Mouse (Mus musculus): Measurements from ENCODE around the gene Dlx2. TPM values are rescaled to one million over a fixed set of nuclear protein-coding genes. Genes with fewer than 3 reads are reported as not detected.
A peak's percentile ranks its signal among the peaks of the same experiment; 100 is the strongest.

Dlx2 gene
- polyA plus RNA-seq, 1 experiment from 2014 or later, result 0.41 TPM

DNA sequence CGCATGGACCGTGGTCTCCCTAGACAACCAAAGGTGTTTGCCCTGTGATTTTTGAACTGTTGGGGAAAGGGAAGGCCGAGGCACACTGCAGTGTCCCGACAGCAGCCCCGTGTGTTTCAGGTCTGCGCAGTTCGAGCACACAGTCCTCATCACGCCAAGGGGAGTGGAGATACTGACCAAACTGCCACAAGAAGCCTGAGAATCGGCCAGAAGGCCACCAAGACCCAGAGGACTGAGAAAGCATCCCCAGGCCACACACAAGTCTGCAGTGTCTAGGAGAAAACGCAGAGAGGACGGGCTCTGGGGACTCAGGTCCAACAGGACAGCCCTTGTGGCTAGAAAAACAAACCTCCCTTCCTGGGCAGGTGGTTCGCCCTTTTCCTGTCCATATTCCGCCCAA is 21.8 kb downstream of the Dlx2 start:
- no peak overlapping the region for H3K27ac ChIP-seq (replicated peaks; ENCODE audit: low read depth, low read length)
- no peak overlapping the region for H3K4me3 ChIP-seq (replicated peaks; ENCODE audit: low read depth, low read length)

DNA sequence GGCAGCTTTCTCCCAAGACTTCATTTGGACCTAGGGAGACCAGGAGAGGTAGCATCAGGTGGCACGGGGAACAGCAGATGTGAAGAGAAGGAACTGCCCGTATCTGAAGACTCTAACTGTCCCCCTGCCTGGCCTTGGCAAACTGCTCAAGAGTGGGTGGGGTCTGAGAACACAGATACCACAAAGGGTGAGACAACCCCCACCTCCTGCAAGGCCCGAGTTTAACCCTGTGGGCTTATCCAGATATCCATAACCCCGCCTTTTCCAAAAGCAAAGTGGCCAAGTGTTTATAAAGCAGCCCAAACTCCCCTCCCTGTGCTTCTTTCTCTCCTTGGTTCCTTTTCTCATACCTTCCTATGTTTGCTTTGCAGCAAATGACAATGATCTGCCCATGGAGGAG is 23.1 kb downstream of the Dlx2 start:
- Histone ChIP-seq H3K4me3 (replicated peaks; ENCODE audit: low read depth, low read length) (no peak overlapping the region), H3K27me3 (ENCODE audit: control insufficient read depth, insufficient read depth, low read length) (peaks cover 89% of the 10 kb centered on the region), H3K36me3 (ENCODE audit: control insufficient read depth, insufficient read depth, low read length) (no peaks in the 10 kb centered on the region), H3K9ac (replicated peaks; ENCODE audit: low read length) (no peak overlapping the region), H3K9me3 (ENCODE audit: control insufficient read depth, low read length) (no peaks in the 10 kb centered on the region), H3K4me2 (ENCODE audit: low read length) (no peak overlapping the region), H3K4me1 (ENCODE audit: control insufficient read depth, insufficient read depth, low read length) (no peaks in the 10 kb centered on the region), H3K27ac (replicated peaks; ENCODE audit: low read depth, low read length) (no peak overlapping the region)
- DNase-seq, result no peak
- 50% methylated on average over 4 of the region's 4 CpGs for WGBS
- no peak for ATAC-seq (ENCODE audit: low FRiP score, low TSS enrichment)

More for the DNA sequence above, 21.8 kb downstream of the Dlx2 start:
- no peaks in the 10 kb centered on the region for H3K4me1 ChIP-seq (ENCODE audit: control insufficient read depth, insufficient read depth, low read length)
- 27% methylated on average over 13 of the region's 13 CpGs for WGBS
- no peaks in the 10 kb centered on the region for H3K9me3 ChIP-seq (ENCODE audit: control insufficient read depth, low read length)
- H3K4me2 ChIP-seq (ENCODE audit: low read length), result no peak overlapping the region
- DNase-seq, result no peak
- no peaks in the 10 kb centered on the region for H3K36me3 ChIP-seq (ENCODE audit: control insufficient read depth, insufficient read depth, low read length)
- peaks cover 91% of the 10 kb centered on the region for H3K27me3 ChIP-seq (ENCODE audit: control insufficient read depth, insufficient read depth, low read length)
- H3K9ac ChIP-seq (replicated peaks; ENCODE audit: low read length), result no peak overlapping the region
- ATAC-seq (ENCODE audit: low FRiP score, low TSS enrichment), result no peak

DNA sequence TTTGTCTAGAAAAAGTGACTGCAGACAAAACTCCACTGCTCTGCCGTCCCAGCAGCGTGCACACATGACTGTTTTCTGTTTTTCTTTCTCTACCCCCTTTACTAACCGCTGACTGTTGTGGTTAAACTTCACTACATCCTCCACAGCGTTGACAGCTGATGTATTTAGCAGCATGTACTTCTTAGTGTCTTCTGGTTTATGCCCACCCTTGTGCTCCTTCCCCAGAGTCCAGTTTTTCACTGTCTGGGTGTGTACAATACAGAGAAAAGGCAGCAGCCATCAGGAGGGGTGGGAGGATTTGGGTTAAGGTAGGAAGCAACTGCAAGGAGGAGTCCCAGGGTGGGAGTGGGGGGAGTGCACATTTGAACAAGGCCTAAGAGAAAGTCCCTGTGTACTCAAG is 23.7 kb downstream of the Dlx2 start:
- no peak for DNase-seq
- Histone ChIP-seq H3K4me3 (replicated peaks; ENCODE audit: low read depth, low read length) (no peak overlapping the region), H3K4me2 (ENCODE audit: low read length) (no peak overlapping the region), H3K4me1 (ENCODE audit: control insufficient read depth, insufficient read depth, low read length) (no peaks in the 10 kb centered on the region), H3K9me3 (ENCODE audit: control insufficient read depth, low read length) (no peaks in the 10 kb centered on the region), H3K27ac (replicated peaks; ENCODE audit: low read depth, low read length) (no peak overlapping the region), H3K27me3 (ENCODE audit: control insufficient read depth, insufficient read depth, low read length) (peaks cover 89% of the 10 kb centered on the region), H3K36me3 (ENCODE audit: control insufficient read depth, insufficient read depth, low read length) (no peaks in the 10 kb centered on the region), H3K9ac (replicated peaks; ENCODE audit: low read length) (no peak overlapping the region)
- WGBS, result 77% methylated on average over 4 of the region's 4 CpGs
- ATAC-seq (ENCODE audit: low FRiP score, low TSS enrichment), result no peak

DNA sequence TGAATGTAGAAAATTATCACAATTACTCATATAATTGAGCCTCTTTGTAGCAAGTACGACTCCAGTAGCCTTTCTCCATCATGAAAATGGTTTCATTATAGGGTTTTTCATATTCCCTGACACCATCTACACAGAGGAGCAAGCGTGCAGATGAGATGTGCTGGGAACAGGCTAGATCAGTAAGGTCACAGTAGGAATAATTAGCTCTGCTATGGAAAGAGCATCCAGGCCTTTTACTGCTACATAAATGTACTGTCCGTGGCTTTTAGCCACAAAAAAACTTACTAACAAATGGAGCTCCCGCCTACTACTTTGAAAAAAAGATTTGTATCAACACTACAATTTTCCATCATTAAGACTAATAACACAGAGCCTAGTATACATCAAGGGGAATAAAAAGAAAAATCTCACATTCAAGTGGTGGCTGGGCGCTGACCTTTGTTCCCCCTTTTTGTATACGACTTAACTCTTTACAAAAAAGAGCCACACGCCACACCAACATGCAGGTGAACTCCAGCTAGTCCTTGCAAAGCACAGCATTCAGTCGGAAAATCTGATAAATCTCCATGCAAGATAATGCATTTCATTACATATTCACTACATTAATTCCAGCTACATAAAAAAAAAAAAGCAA is 29.0 kb downstream of the Dlx2 start:
- Histone ChIP-seq H3K27me3 (ENCODE audit: control insufficient read depth, insufficient read depth, low read length) (peaks cover 64% of the 10 kb centered on the region), H3K4me2 (ENCODE audit: low read length) (no peak overlapping the region), H3K9me3 (ENCODE audit: control insufficient read depth, low read length) (no peaks in the 10 kb centered on the region), H3K4me3 (replicated peaks; ENCODE audit: low read depth, low read length) (no peak overlapping the region), H3K9ac (replicated peaks; ENCODE audit: low read length) (no peak overlapping the region), H3K4me1 (ENCODE audit: control insufficient read depth, insufficient read depth, low read length) (no peaks in the 10 kb centered on the region), H3K27ac (replicated peaks; ENCODE audit: low read depth, low read length) (no peak overlapping the region), H3K36me3 (ENCODE audit: control insufficient read depth, insufficient read depth, low read length) (no peaks in the 10 kb centered on the region)
- DNase-seq, result no peak
- 29% methylated on average over 8 of the region's 8 CpGs for WGBS
- ATAC-seq (ENCODE audit: low FRiP score, low TSS enrichment), result no peak

DNA sequence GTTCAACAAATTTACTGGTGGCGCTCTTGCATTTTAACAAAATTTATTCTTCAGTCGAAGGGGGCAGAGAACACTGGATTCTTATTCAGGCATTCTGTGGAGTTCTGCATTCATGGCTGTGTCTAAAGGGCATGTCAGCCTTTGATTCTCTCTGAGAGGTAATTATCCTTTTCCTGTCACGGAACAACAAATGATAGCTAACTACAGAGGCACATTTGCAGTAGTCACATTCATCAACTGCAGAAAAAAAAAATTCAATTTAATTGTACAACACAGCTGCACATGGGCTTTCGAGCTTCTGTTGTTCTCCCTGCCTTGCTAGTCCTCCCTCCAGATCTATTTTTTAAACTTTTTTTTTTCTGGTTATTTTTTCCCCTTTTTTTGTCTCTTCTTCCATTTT is 29.6 kb downstream of the Dlx2 start:
- peak; percentile 25 for DNase-seq
- no peak overlapping the region for H3K4me3 ChIP-seq (replicated peaks; ENCODE audit: low read depth, low read length)
- H3K9ac ChIP-seq (replicated peaks; ENCODE audit: low read length), result no peak overlapping the region
- no peak overlapping the region for H3K4me2 ChIP-seq (ENCODE audit: low read length)
- ATAC-seq (ENCODE audit: low FRiP score, low TSS enrichment), result no peak
- H3K9me3 ChIP-seq (ENCODE audit: control insufficient read depth, low read length), result no peaks in the 10 kb centered on the region
- peaks cover 61% of the 10 kb centered on the region for H3K27me3 ChIP-seq (ENCODE audit: control insufficient read depth, insufficient read depth, low read length)
- H3K36me3 ChIP-seq (ENCODE audit: control insufficient read depth, insufficient read depth, low read length), result no peaks in the 10 kb centered on the region
- no peaks in the 10 kb centered on the region for H3K4me1 ChIP-seq (ENCODE audit: control insufficient read depth, insufficient read depth, low read length)
- whole genome bisulfite sequencing, result 20% methylated on average over 4 of the region's 4 CpGs
- H3K27ac ChIP-seq (replicated peaks; ENCODE audit: low read depth, low read length), result no peak overlapping the region

DNA sequence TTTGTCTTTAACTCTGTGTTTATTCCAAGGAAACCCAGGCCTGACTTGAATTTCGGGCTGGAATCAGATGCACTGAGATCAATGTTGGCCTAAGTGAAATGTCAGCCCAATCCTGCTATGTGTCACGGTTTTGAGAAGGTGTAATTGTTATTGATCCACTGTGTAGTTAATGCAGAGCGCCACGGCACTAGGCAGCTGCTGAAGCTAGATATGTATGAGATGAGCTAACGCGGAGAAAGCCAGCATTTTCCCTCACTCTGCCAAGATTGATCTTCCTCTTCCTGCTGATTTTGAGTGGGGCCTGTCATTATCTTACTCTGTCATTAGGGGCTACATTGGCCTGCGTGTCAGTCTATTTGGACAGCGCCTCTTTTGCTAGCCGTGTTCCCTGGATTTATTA is 34.2 kb downstream of the Dlx2 start:
- Histone ChIP-seq H3K27ac (replicated peaks; ENCODE audit: low read depth, low read length) (no peak overlapping the region), H3K4me2 (ENCODE audit: low read length) (no peak overlapping the region), H3K9me3 (ENCODE audit: control insufficient read depth, low read length) (no peaks in the 10 kb centered on the region), H3K27me3 (ENCODE audit: control insufficient read depth, insufficient read depth, low read length) (peaks cover 20% of the 10 kb centered on the region), H3K4me3 (replicated peaks; ENCODE audit: low read depth, low read length) (no peak overlapping the region), H3K36me3 (ENCODE audit: control insufficient read depth, insufficient read depth, low read length) (no peaks in the 10 kb centered on the region), H3K4me1 (ENCODE audit: control insufficient read depth, insufficient read depth, low read length) (no peaks in the 10 kb centered on the region), H3K9ac (replicated peaks; ENCODE audit: low read length) (no peak overlapping the region)
- 61% methylated on average over 9 of the region's 9 CpGs for WGBS
- ATAC-seq (ENCODE audit: low FRiP score, low TSS enrichment) (no peak), DNase-seq (peak; percentile 46)

DNA sequence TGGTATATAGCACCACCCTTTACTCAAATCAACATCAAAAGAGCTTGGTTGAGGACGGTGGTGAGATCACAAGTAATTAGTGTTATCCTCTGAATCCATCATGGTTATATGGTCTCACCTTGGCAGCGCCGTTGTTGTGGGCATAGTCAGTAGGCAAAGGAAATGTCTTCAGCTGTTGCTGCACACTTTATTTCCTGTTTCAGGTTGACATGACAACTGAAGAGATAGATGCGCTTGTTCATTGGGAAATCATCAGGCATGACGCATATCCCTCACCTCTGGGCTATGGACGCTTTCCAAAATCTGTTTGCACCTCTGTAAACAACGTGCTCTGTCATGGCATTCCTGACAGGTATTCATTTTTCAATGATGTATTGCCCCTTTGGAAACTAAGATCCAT is 35.3 kb downstream of the Dlx2 start:
- H3K4me3 ChIP-seq (replicated peaks; ENCODE audit: low read depth, low read length), result no peak overlapping the region
- H3K4me2 ChIP-seq (ENCODE audit: low read length), result no peak overlapping the region
- WGBS, result 96% methylated on average over 7 of the region's 7 CpGs
- no peaks in the 10 kb centered on the region for H3K36me3 ChIP-seq (ENCODE audit: control insufficient read depth, insufficient read depth, low read length)
- H3K27me3 ChIP-seq (ENCODE audit: control insufficient read depth, insufficient read depth, low read length), result peaks cover 16% of the 10 kb centered on the region; the same call in 1 of the 2 replicates
- H3K27ac ChIP-seq (replicated peaks; ENCODE audit: low read depth, low read length), result no peak overlapping the region
- DNase-seq (no peak), ATAC-seq (ENCODE audit: low FRiP score, low TSS enrichment) (no peak)
- no peaks in the 10 kb centered on the region for H3K4me1 ChIP-seq (ENCODE audit: control insufficient read depth, insufficient read depth, low read length)
- H3K9me3 ChIP-seq (ENCODE audit: control insufficient read depth, low read length), result no peaks in the 10 kb centered on the region
- H3K9ac ChIP-seq (replicated peaks; ENCODE audit: low read length), result no peak overlapping the region

DNA sequence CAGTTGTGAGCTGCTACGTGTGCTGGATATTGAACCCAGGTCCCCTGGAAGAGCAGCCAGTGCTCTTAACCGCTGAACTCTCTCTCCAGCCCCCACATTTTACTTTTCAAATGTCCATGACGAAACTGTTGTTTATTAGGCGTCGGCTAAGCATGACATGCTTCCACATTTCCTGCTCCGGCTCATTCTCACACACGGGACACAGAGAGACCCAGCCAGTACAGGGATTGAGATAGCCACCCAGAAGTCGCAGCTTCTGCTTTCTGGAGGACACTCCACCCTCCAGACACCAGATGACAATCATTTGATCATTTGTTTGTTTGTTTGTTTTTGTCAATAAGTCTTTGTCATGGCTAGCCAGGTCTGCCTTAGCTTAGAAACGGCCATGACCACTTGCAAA is 41.7 kb downstream of the Dlx2 start:
- Histone ChIP-seq H3K27ac (replicated peaks; ENCODE audit: low read depth, low read length) (no peak overlapping the region), H3K4me1 (ENCODE audit: control insufficient read depth, insufficient read depth, low read length) (no peaks in the 10 kb centered on the region), H3K27me3 (ENCODE audit: control insufficient read depth, insufficient read depth, low read length) (no peaks in the 10 kb centered on the region), H3K9me3 (ENCODE audit: control insufficient read depth, low read length) (no peaks in the 10 kb centered on the region), H3K4me3 (replicated peaks; ENCODE audit: low read depth, low read length) (no peak overlapping the region), H3K9ac (replicated peaks; ENCODE audit: low read length) (no peak overlapping the region), H3K4me2 (ENCODE audit: low read length) (no peak overlapping the region), H3K36me3 (ENCODE audit: control insufficient read depth, insufficient read depth, low read length) (no peaks in the 10 kb centered on the region)
- DNase-seq, result no peak
- ATAC-seq (ENCODE audit: low FRiP score, low TSS enrichment), result no peak
- 87% methylated on average over 9 of the region's 9 CpGs for WGBS
